Mouse (Mus musculus) thymus, adult 18-20 months (tissue): ENCODE measurements at regions not wholly inside any gene's neighbourhood (a gene's known extent, or its start where the extent isn't known, plus 50 kb on each side); places are given as distances from the start of the nearest gene placed in this dataset.

ENCODE experiments used
- DNase-seq, 2 experiments: peaks; one replicate each; pipeline ENCODE4 v3.0.0; 2022; ENCODE audit warnings: mixed read lengths in 2 of 2

- DNase-seq: no peak
Observed at GRCm38 (mm10) chr12:16012081-16012480, 195.4 kb upstream of the Trib2 start.

GRCm38 (mm10) chr12:16009822-16010620 is 193.3 kb upstream of the Trib2 start:
- DNase-seq: no peak

- peak; percentile 26 to 49 for DNase-seq
Observed at GRCm38 (mm10) chr12:16008763-16009515, 192.2 kb upstream of the Trib2 start.

- DNase-seq: peak; percentile 23 to 63
Observed at GRCm38 (mm10) chr12:16008261-16008660, 191.5 kb upstream of the Trib2 start.

DNA sequence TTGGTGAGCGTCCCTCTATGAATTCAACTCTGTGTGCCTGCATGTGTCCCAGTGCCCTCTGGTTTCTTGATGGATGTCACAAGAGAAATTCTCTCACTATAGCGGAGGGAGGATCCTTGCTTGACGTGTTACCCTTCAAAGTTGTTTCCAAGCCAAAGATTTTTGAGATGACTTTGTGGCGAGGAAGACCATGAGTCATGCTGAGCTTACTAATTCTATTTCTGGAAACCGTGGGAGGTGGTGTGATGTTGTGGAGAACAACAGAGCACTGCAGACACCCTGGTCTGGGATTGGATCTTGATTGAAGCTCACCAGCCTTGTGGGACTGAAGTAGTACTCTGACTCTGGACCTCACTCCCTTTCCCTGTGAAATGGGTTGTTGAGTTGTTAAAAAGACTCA is 190.0 kb upstream of the Trib2 start:
- DNase-seq: no peak

- no peak for DNase-seq
Observed at GRCm38 (mm10) chr12:16006286-16006685, 189.6 kb upstream of the Trib2 start.

DNA sequence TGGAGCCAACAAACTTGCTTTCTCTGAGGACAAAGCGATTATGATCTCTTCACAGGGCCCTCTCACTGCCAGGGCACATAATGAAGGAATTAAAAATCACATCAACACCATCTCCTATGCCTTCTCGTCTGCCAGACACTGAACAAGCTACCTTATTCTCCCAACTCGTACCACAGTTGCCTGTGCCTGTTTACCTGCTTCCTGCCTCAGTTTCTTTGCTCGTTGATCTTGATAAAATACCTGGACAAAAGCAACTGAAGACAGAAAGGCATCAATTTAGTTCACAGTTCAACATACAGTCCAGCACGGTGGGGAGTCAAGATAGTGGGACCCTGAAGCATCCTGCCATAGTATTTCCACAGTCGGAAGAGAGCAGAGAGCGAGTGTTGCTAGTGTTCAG is 185.1 kb upstream of the Trib2 start:
- no peak for DNase-seq

DNA sequence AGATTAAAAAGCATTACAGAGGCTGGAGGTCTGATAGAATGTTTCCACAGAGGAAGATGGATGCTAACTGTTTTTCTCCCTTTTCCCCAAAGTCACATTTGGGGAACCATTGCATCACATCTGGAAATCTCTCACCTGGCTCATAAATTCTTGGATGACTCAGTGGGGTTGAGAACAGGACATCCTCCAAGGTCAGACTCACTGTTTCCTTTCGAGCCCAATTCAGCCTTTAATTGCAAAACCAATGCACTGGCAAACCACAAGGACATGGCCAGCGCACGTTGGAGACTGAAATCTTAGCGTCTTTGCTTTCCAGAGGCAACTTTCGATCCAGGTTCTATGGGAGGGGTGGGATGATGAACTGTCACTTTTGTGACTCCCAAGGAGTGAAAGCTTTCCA is 184.5 kb upstream of the Trib2 start:
- DNase-seq: no peak

GRCm38 (mm10) chr12:15998331-15998730 is 181.6 kb upstream of the Trib2 start:
- DNase-seq: no peak

GRCm38 (mm10) chr12:15993866-15994265 is 177.1 kb upstream of the Trib2 start:
- no peak for DNase-seq

DNA sequence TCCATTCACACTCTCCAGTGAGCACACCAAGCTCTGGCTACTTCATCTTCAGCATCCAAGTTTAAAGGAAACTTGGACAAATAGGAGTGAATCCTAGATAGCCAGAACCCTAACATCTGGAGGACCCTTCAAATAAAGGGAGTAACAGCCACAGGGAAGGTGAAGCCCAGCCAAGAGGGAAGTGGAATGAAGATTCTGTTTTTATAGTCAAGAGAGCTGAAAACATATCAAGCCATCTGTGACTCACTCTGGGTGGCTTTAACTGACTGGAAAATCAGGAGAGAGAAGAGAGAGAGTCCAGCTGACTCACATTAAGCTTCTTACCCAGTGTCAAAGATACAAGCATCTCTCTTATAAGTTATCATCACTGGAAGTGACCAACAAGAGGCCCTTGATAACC is 169.6 kb upstream of the Trib2 start:
- no peak for DNase-seq

DNA sequence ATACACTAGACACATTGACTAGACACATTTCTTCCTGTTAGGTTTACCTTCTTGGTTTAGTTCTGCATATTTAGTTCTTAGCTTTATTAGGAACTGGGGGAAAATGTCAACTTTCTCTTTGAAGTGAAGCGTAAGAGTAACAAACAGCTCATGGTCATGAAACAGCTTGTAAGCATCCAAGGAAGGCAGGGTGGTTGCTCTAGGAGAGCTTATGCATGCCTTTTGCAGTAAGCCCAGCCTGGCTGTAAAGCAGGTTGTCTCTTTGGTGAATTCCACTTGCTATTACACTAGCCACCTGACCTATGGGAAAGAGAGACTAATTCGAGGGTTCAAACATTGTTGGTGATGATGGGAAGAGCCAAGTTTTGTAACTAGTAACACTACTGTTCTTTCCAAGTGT is 168.9 kb upstream of the Trib2 start:
- no peak for DNase-seq

DNA sequence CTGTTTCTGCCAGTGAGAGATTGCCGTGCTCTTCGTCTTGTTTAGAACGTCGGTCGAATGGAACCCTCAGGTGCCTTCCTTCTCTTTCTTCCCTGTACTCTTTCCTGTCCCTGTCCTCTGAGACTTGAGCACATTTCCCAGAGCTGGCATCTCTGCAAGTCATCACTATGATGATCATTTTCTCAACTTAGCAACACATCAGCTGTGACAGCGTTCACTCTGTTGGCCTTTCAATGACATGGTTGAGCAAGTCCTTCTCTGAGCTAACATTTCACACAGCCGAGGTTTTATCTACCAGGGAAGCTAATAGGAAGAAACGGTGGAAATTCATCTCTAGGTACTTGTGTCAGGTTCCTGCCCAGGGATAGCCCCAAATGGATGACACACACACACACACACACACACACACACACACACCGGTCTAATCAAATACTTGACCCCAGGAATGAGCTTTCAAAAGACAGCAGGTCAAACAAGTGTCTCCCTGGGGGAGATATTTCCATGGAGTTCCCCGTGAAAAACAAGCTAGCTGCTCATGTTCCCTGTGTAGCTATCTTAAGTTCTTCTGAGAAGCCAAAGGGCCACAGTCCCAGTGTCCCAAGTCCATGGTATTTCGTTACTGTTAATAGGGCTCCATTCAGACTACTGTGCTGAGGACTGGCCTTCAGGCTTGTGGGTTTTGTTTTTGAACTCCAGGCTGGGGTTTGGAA is 167.0 kb upstream of the Trib2 start:
- no peak for DNase-seq

DNA sequence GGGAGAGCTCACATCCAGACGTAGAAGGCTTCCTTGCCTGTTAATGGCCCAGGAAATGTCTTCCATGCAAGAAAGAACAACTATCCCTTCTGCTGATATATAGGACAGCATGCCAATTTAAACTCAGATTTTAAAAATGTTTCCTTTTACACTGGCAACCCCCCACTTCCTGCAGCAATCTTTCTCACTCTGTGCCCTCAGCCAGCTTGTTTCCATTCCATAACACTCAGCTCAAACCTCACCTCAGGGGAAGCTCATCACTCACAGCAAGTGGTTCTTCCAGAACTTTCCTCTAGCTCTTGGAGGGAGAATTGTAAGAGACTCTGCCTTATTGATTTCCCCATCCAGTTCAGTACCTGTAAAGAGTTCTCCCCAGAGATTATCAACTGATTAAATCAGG is 165.0 kb upstream of the Trib2 start:
- DNase-seq: peak in 1 of 2 experiments; percentile 45

DNA sequence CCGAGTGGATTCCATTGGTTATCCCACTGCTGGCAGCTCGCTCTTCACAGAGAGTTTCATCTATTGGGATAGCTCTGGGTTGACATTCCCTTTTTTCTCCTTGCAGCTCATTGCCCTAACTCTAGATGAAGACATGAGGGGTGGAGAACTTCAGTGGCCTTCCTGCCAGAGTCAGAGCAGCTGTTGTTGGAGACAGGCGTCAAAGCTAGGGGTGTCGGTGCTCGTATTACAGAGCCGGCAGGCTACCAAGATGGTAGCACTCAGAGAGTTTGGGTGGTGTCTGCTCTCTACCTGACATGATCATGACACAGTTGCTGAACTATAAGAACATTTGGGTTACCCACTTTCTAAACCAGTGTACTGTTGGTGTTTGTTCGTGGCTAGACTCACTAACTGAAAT is 162.5 kb upstream of the Trib2 start:
- DNase-seq: no peak

- DNase-seq: no peak
Observed at GRCm38 (mm10) chr12:15971786-15972185, 155.1 kb upstream of the Trib2 start.

DNA sequence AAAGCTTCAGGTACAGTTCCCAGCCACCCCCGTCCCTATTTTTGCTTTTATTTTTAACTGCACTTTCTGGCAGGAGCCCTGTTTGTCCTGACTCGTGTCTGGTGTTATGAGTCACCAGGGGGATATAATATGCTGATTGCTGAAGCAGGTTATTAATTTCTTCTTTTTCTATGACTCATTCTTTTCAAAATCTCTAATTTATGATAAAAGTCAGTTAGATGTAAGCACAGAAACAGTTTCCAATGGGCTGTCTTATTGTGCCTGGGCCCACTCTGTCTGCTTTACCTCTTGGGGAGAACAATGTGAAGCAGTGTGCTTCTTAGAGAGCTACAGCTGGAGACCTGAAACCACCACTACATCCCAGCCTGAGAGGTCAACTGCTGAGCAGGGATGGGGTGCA is 153.5 kb upstream of the Trib2 start:
- no peak for DNase-seq

DNA sequence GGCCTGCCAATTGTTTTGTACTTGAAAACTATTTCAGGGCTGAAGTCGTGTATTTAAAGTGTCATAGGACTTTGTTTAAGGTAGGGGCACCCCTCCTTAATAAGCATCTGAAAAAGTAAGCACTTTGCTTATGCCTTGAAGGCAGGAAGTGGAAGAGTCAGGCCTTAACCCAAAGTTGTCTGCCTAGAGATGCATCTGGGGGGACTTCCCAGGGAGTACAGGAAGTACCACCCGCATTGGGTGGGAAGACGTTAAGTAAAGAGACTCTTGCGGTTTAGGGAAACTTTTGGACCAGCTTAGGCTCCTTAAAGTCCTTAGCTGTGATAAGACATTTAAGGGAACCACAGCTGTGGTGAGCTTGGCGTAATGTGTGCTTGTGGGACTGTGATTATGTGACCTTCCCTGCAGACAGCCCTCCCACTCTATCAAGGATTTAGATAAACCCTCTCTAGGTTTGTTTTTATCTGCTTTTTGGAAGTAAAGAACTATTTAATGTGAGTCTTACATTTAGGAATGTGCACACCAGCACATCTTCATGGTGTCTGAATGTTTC is 150.9 kb upstream of the Trib2 start:
- DNase-seq: peak; percentile 9 to 38

- no peak for DNase-seq
Observed at GRCm38 (mm10) chr12:15966631-15967030, 149.9 kb upstream of the Trib2 start.

GRCm38 (mm10) chr12:15965921-15966320 is 149.2 kb upstream of the Trib2 start:
- DNase-seq: no peak

GRCm38 (mm10) chr12:15964073-15964472 is 147.4 kb upstream of the Trib2 start:
- DNase-seq: no peak

GRCm38 (mm10) chr12:15961834-15962233 is 145.1 kb upstream of the Trib2 start:
- no peak for DNase-seq
